Mouse (Mus musculus) skeletal muscle tissue, adult 2 months (tissue): ENCODE measurements around the gene Senp1.

Source experiments
- DNase-seq: peaks from one replicate; pipeline ENCODE4 v3.0.0-alpha.2; 2012; ENCODE audit warnings: low read depth, low spot score

The Senp1 gene

GRCm38 (mm10) chr15:98093121-98094011 is at the start of gene Senp1:
Gene Senp1, minus strand, starts transcription at chr15:98093744.
- DNase-seq: peak; percentile 84

GRCm38 (mm10) chr15:98142515-98142914 is 49.0 kb upstream of the Senp1 start:
- no peak for DNase-seq

GRCm38 (mm10) chr15:98140809-98141208 is 47.3 kb upstream of the Senp1 start:
- DNase-seq: peak; percentile 69

GRCm38 (mm10) chr15:98139763-98140162 is 46.2 kb upstream of the Senp1 start:
- no peak for DNase-seq

- no peak for DNase-seq
These were observed 43.3 kb upstream of the Senp1 start for GRCm38 (mm10) chr15:98136871-98137270.

- no peak for DNase-seq
These were observed 42.1 kb upstream of the Senp1 start for GRCm38 (mm10) chr15:98135671-98136070.

GRCm38 (mm10) chr15:98134666-98135065 is 41.1 kb upstream of the Senp1 start:
- no peak for DNase-seq

DNA sequence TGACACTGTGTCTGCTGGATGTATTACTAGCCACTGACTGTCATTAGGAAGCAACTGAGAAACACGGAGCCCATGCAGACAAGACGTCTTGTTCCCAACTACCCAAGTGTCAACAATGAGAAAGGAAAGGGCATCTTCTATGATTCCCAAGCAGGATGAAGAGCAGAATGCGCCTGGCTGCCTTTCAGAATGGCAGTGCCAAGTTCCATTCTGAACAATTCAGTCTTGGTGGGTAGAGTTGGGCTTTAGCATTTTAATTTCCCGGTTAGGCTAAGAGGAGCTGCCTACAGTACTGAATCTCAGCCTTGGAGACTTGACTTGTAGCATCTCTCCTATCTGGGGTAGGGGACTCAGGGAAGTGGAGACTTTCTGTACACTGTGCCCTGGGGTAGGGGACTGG is 40.5 kb upstream of the Senp1 start:
- no peak for DNase-seq

DNA sequence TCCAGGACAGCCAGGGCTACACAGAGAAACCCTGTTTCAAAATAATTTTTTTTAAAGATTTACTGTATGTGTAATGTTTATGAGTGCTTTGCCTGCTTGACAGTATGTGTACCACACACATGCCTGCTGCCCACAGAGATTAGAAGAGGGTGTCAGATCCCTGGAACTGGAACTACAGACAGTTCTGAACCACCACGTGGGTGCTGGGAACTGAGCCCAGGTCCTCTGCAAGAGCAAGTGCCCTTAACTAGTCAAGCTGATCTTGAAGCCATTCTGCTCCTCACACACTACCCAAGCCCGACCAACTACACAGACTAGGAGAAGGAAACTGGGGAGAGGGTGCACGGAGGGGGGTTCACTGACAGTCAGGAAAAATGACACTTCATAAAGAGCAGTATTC is 39.9 kb upstream of the Senp1 start:
- DNase-seq: peak; percentile 76

DNA sequence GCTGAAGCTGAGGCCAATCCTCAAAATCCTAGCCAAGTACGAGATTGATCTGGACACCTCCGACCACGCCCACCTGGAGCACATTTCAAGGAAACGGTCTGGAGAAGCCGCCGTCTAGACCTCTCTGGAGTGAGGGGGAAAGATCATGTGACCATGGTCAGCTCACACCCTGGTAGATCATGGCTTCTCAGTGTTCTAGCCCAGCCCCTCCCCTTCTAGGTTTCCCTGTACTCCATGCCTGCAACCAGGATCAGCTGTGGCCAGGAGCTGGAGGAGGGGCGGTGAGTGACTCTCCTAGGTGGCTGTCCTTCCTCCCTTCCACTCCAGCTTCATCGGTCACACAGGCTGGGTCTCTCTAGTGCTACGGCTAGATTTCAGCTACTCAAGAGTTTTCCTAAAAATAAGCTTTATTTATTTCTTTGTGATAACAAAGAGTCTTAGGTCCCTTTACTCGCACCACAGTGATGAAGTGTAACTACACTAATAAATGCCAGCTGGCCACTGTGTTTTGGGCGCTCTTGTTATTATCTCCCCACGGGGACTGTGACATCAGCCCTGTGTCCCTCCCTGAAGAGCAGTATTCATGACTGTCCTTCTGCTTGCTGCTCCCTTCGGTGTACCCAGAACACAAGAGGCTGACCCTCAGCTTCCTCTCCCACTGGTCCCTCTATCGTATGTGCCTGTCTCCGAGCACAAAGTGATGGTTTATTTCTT is 38.6 kb upstream of the Senp1 start:
- no peak for DNase-seq

GRCm38 (mm10) chr15:98131451-98131850 is 37.9 kb upstream of the Senp1 start:
- DNase-seq: no peak

DNA sequence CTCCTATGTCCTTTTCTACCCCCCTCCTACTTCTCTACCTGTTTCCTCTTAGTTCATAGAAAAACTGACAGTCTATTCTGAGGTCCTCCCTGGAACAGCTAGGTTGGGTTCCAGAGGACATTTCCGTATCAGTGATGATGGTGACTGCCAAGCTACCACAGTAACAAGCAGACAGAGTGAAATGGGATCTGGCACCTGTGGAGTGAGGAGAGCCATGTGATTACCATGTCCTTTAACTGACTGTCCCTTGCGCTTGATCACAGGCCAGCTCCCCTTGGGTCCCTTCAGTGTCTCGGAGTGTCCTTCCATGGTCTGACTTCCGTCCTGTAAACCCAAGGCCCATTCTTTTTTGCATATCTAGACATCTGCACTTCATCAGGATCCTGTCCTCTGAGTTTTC is 37.5 kb upstream of the Senp1 start:
- peak; percentile 93 for DNase-seq

GRCm38 (mm10) chr15:98120831-98121230 is 27.3 kb upstream of the Senp1 start:
- peak; percentile 24 for DNase-seq

DNA sequence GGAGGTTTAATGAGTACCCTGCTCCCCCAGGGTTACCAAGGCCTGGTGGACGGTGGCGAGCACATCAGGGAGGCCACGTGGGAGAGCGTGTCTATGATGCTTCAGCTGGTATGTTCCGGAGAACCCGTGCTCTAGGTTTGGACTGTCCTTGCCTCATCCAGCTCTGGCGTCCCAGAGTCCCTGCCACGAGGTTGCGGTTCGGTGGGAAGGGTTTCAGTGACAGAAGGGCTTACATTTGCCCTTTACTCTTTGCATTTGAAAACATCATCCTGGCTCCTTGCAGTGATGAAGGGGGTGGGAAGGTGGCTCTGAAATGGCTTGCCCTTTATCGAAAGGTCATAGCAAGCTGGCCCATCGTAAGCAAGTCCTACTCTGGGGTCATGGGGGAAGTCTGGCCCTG is 25.8 kb upstream of the Senp1 start:
- peak; percentile 94 for DNase-seq

DNA sequence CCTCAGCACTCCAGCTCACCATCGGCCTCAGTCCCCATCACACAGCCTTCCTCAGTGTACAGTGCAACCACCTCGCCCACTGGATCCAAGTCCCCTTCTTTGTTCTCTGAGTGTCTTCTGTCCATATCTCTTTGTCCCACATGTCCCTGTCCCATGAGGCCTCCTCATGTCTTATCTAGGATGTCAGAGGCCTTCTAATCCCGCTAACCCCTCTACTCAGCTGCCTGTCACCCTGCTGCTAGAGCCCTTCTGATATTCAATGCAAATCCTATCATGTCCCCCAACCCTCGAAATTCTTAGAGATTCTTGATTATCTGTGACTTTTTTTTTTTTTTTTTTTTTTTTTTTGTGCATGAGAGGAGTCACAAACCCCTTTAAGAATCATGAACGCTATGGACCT is 22.7 kb upstream of the Senp1 start:
- peak; percentile 18 for DNase-seq

DNA sequence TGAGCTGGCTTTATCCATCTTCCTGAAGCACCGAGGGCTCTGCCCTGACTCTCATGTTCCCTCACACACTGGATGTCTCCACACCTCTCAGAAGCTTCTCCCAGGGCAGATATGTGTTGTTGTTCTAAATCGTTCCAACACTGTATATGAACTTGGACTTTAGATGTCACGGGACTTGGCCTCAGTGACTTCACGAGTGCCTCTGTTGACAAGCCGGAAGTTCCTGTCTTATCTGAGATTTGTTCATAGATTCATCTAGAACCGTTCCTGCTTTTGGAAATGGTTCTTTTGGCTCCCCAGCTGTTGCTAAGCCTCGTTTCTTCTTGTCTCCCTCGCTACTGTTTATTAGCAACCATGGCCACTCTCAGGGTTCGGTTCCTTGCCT is 22.2 kb upstream of the Senp1 start:
- DNase-seq: no peak

GRCm38 (mm10) chr15:98114852-98115778 is 21.6 kb upstream of the Senp1 start:
- peak; percentile 96 for DNase-seq

DNA sequence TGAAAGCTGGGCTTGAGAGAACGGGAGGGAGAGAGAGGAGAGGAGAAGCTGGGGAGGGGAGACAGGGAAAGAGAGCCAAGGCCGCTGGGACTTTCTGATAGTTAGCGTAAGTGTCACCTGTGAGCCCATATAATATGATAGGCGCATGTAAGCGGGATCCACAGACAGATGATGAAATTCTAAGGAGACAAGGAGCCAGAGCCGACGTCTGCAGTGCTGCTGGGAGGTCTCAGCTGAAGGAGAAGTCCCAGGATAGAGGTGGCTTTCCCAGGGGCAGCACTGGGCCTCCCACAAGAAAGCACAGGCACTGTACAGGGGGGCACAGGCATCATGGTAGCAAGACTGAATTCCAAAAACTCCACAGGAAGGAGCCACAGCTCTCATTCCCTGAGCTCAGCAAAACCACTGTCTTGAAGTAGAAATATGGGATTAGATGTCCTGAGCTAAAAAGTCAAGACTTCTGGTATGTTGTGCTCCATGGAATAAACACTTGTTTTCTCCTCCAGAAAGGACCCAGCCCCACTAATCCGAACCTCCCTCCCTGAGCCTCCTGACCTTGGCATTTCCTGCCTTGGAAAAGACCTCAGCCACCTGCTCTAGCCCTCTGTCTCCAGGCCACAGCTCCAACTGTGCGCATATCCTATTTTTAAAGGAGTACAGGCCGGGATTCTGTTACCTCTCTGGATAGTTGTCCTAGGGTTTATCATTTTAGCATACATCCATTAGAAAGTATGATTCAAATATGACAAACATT is 20.7 kb upstream of the Senp1 start:
- peak; percentile 93 for DNase-seq

DNA sequence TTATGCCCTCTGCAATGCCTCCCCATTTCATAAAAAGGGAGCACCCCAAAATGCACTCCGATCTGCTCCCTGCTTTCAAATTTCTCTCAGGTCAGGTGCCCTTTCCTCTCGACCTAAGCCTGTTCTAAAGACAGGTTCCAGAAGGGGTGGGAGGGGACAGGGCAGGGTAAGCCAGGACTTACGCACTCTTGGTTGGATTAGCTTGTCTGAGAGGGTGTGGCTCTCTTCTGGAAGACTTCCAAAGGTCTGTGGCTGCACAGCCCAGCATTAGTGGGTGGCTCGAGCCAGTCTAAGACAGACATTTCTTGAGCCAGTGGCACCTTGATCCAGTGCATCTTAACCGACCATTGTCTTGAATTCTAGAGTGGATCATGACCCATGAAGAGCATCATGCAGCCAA is 18.2 kb upstream of the Senp1 start:
- peak; percentile 97 for DNase-seq

GRCm38 (mm10) chr15:98108297-98109152 is 15.0 kb upstream of the Senp1 start:
- peak; percentile 91 for DNase-seq
